Mouse (Mus musculus): ENCODE measurements at regions not wholly inside any gene's neighbourhood (a gene's known extent, or its start where the extent isn't known, plus 50 kb on each side); places are given as distances from the start of the nearest gene placed in this dataset.

GRCm38 (mm10) chr11:48061501-48061900 lies 72.7 kb upstream of the Sgcd start:
- no peak for TF ChIP-seq USF1 (IDR thresholded peaks at IDR 0.05; ENCODE audit: low read depth)
- TF ChIP-seq MYOG (IDR thresholded peaks at IDR 0.05; ENCODE audit: control insufficient read depth, extremely low read depth, insufficient read length) = no peak
- no peak for TF ChIP-seq MAX (IDR thresholded peaks at IDR 0.05)
- no peak for TF ChIP-seq MYOD1 (IDR thresholded peaks at IDR 0.05; ENCODE audit: control insufficient read depth, insufficient read length, low read depth)
- TF ChIP-seq FOSL1 (IDR thresholded peaks at IDR 0.05; ENCODE audit: insufficient read depth, low read length, poor library complexity, severe bottlenecking) = no peak
- TF ChIP-seq CTCF (IDR thresholded peaks at IDR 0.05; ENCODE audit: control insufficient read depth, insufficient read depth, insufficient read length) = no peak
- TF ChIP-seq CEBPB (IDR thresholded peaks at IDR 0.05; ENCODE audit: low read depth) = no peak
- H3K79me2 ChIP-seq (ENCODE audit: control insufficient read depth, insufficient read depth) = no peaks in the 10 kb centered on the region
- no peak overlapping the region for H3K4me3 ChIP-seq (ENCODE audit: insufficient read depth, poor library complexity, severe bottlenecking)
- H3K36me3 ChIP-seq (ENCODE audit: control insufficient read depth, insufficient read depth) = no peaks in the 10 kb centered on the region
- H3K27me3 ChIP-seq (ENCODE audit: control insufficient read depth, insufficient read depth, insufficient read length) = no peaks in the 10 kb centered on the region
- no peak overlapping the region for H3ac ChIP-seq (ENCODE audit: control insufficient read depth, insufficient read length, low read depth)
- H3K79me3 ChIP-seq (ENCODE audit: low read depth) = no peaks in the 10 kb centered on the region

GRCm38 (mm10) chr11:48051156-48051866 lies 62.5 kb upstream of the Sgcd start:
- TF ChIP-seq MYOG (IDR thresholded peaks at IDR 0.05; ENCODE audit: control insufficient read depth, extremely low read depth, insufficient read length) = no peak
- no peak for TF ChIP-seq FOSL1 (IDR thresholded peaks at IDR 0.05; ENCODE audit: insufficient read depth, low read length, poor library complexity, severe bottlenecking)
- no peak for TF ChIP-seq CTCF (IDR thresholded peaks at IDR 0.05; ENCODE audit: control insufficient read depth, insufficient read depth, insufficient read length)
- TF ChIP-seq USF1 (IDR thresholded peaks at IDR 0.05; ENCODE audit: low read depth) = no peak
- no peak for TF ChIP-seq MAX (IDR thresholded peaks at IDR 0.05)
- TF ChIP-seq MYOD1 (IDR thresholded peaks at IDR 0.05; ENCODE audit: control insufficient read depth, insufficient read length, low read depth) = no peak
- TF ChIP-seq CEBPB (IDR thresholded peaks at IDR 0.05; ENCODE audit: low read depth) = no peak
- Histone ChIP-seq H3K4me3 (ENCODE audit: insufficient read depth, poor library complexity, severe bottlenecking) (no peak overlapping the region), H3K36me3 (ENCODE audit: control insufficient read depth, insufficient read depth) (no peaks in the 10 kb centered on the region), H3K27me3 (ENCODE audit: control insufficient read depth, insufficient read depth, insufficient read length) (no peaks in the 10 kb centered on the region), H3K79me3 (ENCODE audit: low read depth) (no peaks in the 10 kb centered on the region), H3K79me2 (ENCODE audit: control insufficient read depth, insufficient read depth) (no peaks in the 10 kb centered on the region), H3ac (ENCODE audit: control insufficient read depth, insufficient read length, low read depth) (no peak overlapping the region)

- H3K79me3 ChIP-seq (ENCODE audit: low read depth) = no peaks in the 10 kb centered on the region
Measured at GRCm38 (mm10) chr11:48048311-48048710, 59.5 kb upstream of the Sgcd start.

More at GRCm38 (mm10) chr11:48048311-48048710, 59.5 kb upstream of the Sgcd start:
- Histone ChIP-seq H3ac (ENCODE audit: control insufficient read depth, insufficient read length, low read depth) (no peak overlapping the region), H3K4me3 (ENCODE audit: insufficient read depth, poor library complexity, severe bottlenecking) (no peak overlapping the region), H3K36me3 (ENCODE audit: control insufficient read depth, insufficient read depth) (no peaks in the 10 kb centered on the region), H3K27me3 (ENCODE audit: control insufficient read depth, insufficient read depth, insufficient read length) (no peaks in the 10 kb centered on the region), H3K79me2 (ENCODE audit: control insufficient read depth, insufficient read depth) (no peaks in the 10 kb centered on the region)
- TF ChIP-seq MYOG (IDR thresholded peaks at IDR 0.05; ENCODE audit: control insufficient read depth, extremely low read depth, insufficient read length) (no peak), CEBPB (IDR thresholded peaks at IDR 0.05; ENCODE audit: low read depth) (no peak), MYOD1 (IDR thresholded peaks at IDR 0.05; ENCODE audit: control insufficient read depth, insufficient read length, low read depth) (no peak), MAX (IDR thresholded peaks at IDR 0.05) (no peak), CTCF (IDR thresholded peaks at IDR 0.05; ENCODE audit: control insufficient read depth, insufficient read depth, insufficient read length) (no peak), FOSL1 (IDR thresholded peaks at IDR 0.05; ENCODE audit: insufficient read depth, low read length, poor library complexity, severe bottlenecking) (no peak), USF1 (IDR thresholded peaks at IDR 0.05; ENCODE audit: low read depth) (no peak)
